Mouse (Mus musculus) CH12.LX (cell line): ENCODE measurements at regions not wholly inside any gene's neighbourhood (a gene's known extent, or its start where the extent isn't known, plus 50 kb on each side); places are given as distances from the start of the nearest gene placed in this dataset.

Source experiments
- CTCF ChIP-seq, 2 experiments: IDR thresholded peaks in 1 of 2; conservative IDR thresholded peaks in 1 of 2; 2 replicates each; pipeline ENCODE4 v1.5.1; 2011 to 2012; ENCODE audit warnings: low read depth in 2 of 2, low read length in 2 of 2, improper control_type of control experiment in 1 of 2, inconsistent platforms in 1 of 2, mild to moderate bottlenecking in 1 of 2, moderate library complexity in 1 of 2
- EP300 ChIP-seq: IDR thresholded peaks from 2 replicates; pipeline ENCODE4 v1.6.1; 2011; ENCODE audit warnings: low read length, improper control_type of control experiment
- JUND ChIP-seq: conservative IDR thresholded peaks from 2 replicates; pipeline ENCODE4 v1.6.1; 2011; ENCODE audit warnings: low read depth, low read length, improper control_type of control experiment
- POLR2A ChIP-seq: IDR thresholded peaks from 2 replicates; pipeline ENCODE4 v1.6.1; 2011; ENCODE audit warnings: low read depth, mild to moderate bottlenecking, improper control_type of control experiment, low read length
- RAD21 ChIP-seq: IDR thresholded peaks from 2 replicates; pipeline ENCODE4 v1.6.1; 2011; ENCODE audit warnings: low read depth, mild to moderate bottlenecking, low read length, improper control_type of control experiment, moderate library complexity
- SMC3 ChIP-seq: IDR thresholded peaks from 2 replicates; pipeline ENCODE4 v1.6.1; 2011; ENCODE audit warnings: low read depth, low read length, improper control_type of control experiment
- USF1 ChIP-seq: IDR thresholded peaks from 2 replicates; pipeline ENCODE4 v1.6.1; 2014; ENCODE audit warnings: low read depth, mild to moderate bottlenecking, inconsistent platforms, low read length, improper control_type of control experiment
- ZC3H11A ChIP-seq: IDR thresholded peaks from 2 replicates; pipeline ENCODE4 v1.6.1; 2012; ENCODE audit warnings: low read depth, mild to moderate bottlenecking, inconsistent platforms, low read length, improper control_type of control experiment
- ZKSCAN1 ChIP-seq: IDR thresholded peaks from 2 replicates; pipeline ENCODE4 v1.6.1; 2012; ENCODE audit warnings: low read depth, inconsistent platforms, low read length, improper control_type of control experiment, borderline replicate concordance
- ZMIZ1 ChIP-seq: IDR thresholded peaks from 2 replicates; pipeline ENCODE4 v1.6.1; 2012; ENCODE audit warnings: low read depth, mild to moderate bottlenecking, inconsistent platforms, low read length, improper control_type of control experiment
- ZNF384 ChIP-seq: IDR thresholded peaks from 2 replicates; pipeline ENCODE4 v1.6.1; 2012; ENCODE audit warnings: low read depth, low read length, improper control_type of control experiment, inconsistent platforms

DNA sequence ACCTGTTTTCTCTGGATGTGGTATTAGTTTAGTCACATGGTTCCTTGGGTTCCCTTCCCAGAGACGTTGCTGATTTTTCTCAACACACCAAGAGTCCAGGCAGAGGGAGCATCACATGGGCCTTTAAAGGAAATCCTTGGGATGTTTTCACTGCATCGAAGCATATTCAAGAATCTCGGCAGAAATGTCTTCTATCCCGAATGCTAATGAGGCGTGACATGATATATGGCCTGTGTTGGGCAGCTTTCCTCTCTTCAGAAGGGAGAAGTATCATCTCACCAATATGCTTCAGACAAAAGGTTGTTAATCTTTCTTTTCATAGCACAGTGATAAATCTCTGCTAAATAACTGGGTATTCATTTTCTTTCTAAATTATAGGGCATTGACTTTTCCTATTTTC lies 122.4 kb downstream of the Slc35b3 start:
- TF ChIP-seq RAD21 (no peak), SMC3 (no peak), CTCF (conservative IDR thresholded peaks at IDR 0.05 in 1 of 2, IDR thresholded peaks at IDR 0.05 in 1 of 2; ENCODE audit: low read depth in 2 of 2, low read length in 2 of 2) (no peak), POLR2A (no peak), ZNF384 (no peak), ZKSCAN1 (no peak), EP300 (no peak), ZC3H11A (no peak), USF1 (no peak), JUND (no peak), ZMIZ1 (no peak)
